Mouse (Mus musculus) small intestine, adult 2 months (tissue): ENCODE results near the gene Upk3bl.

Experiments used
- CTCF ChIP-seq: fragments of 200-500 bp; IDR thresholded peaks from 2 replicates; pipeline ENCODE4 v1.5.1; 2012; ENCODE audit warnings: low read depth, mild to moderate bottlenecking, control low read depth, inconsistent platforms, low read length, moderate library complexity, mixed read lengths; ENCODE audit not compliant: insufficient replicate concordance, insufficient read length; ENCODE audit errors: extremely low read depth
- POLR2A ChIP-seq: fragments of 200-500 bp; IDR thresholded peaks from 2 replicates; pipeline ENCODE4 v1.6.1; 2012; ENCODE audit warnings: low read depth, mild to moderate bottlenecking, control low read depth, inconsistent platforms, low read length, moderate library complexity

GRCm38 (mm10) chr5:136025712-136026111 is 28.6 kb upstream of the Upk3bl start:
- TF ChIP-seq CTCF: no peak
- no peak for TF ChIP-seq POLR2A
